31 mouse cellular contexts compared by ENCODE assay signal in genomic region chr15:63953256-63953655, GRCm38 (mm10). TPM values are rescaled to one million over a fixed set of nuclear protein-coding genes. Genes with fewer than 3 reads are reported as not detected.
DNase-seq lines count a peak whose midpoint lies in the region; ATAC-seq and TF ChIP-seq lines count a peak whose summit lies in the region.
"Had no signal": no experiment of that assay in that cellular context is flagged by ENCODE, and none has a peak within 500 bp of the region (broad histone marks: within the 10 kb centered on the region; RNA-seq: fewer than 3 reads in every experiment).

No protein-coding gene starts in this region.

- H3K4me1 ChIP-seq in forebrain, embryonic 14.5 days (ENCODE audit: control insufficient read depth, insufficient read depth, low read length), result no peaks in the 10 kb centered on the region
- H3K4me1 ChIP-seq in forebrain, embryonic 15.5 days, result no peaks in the 10 kb centered on the region
- no peaks in the 10 kb centered on the region for H3K4me1 ChIP-seq in lung, embryonic 14.5 days (ENCODE audit: insufficient read depth)
- H3K4me1 ChIP-seq: embryonic facial prominence, embryonic 12.5 days; limb, embryonic 15.5 days; liver, embryonic 13.5 days; neural tube, embryonic 13.5 days had no signal

- no peak overlapping the region for H3K4me3 ChIP-seq in forebrain, embryonic 14.5 days (ENCODE audit: low read depth, low read length)
- H3K4me3 ChIP-seq in forebrain, embryonic 15.5 days, result no peak overlapping the region
- no peak overlapping the region for H3K4me3 ChIP-seq in lung, embryonic 14.5 days (ENCODE audit: low read depth, low read length)
- H3K4me3 ChIP-seq: embryonic facial prominence, embryonic 12.5 days; left cerebral cortex, adult 2 months; limb, embryonic 15.5 days; liver, embryonic 13.5 days; myocyte; neural tube, embryonic 13.5 days had no signal

- ATAC-seq in forebrain, embryonic 14.5 days, result no peak
- ATAC-seq in forebrain, embryonic 15.5 days (replicated peaks), result no peak
- no peak for ATAC-seq in lung, embryonic 14.5 days (ENCODE audit: insufficient read depth)
- ATAC-seq: intestine, embryonic 16.5 days; midbrain, embryonic 16.5 days had no signal

- no peaks in the 10 kb centered on the region for H3K27me3 ChIP-seq in forebrain, embryonic 14.5 days (replicated peaks; ENCODE audit: control insufficient read depth, insufficient read depth, low read length)
- no peaks in the 10 kb centered on the region for H3K27me3 ChIP-seq in forebrain, embryonic 15.5 days
- H3K27me3 ChIP-seq in lung, embryonic 14.5 days (ENCODE audit: insufficient read depth, low read length), result no peaks in the 10 kb centered on the region
- H3K27me3 ChIP-seq: embryonic facial prominence, embryonic 12.5 days; limb, embryonic 15.5 days; liver, embryonic 13.5 days; neural tube, embryonic 13.5 days had no signal

- H3K9ac ChIP-seq in forebrain, embryonic 14.5 days (ENCODE audit: low read length), result no peak overlapping the region
- no peak overlapping the region for H3K9ac ChIP-seq in forebrain, embryonic 15.5 days (replicated peaks)
- no peak overlapping the region for H3K9ac ChIP-seq in lung, embryonic 14.5 days
- H3K9ac ChIP-seq: embryonic facial prominence, embryonic 12.5 days; limb, embryonic 15.5 days; liver, embryonic 13.5 days; neural tube, embryonic 13.5 days had no signal

- no peak overlapping the region for H3K27ac ChIP-seq in forebrain, embryonic 14.5 days (ENCODE audit: low read depth, low read length)
- no peak overlapping the region for H3K27ac ChIP-seq in forebrain, embryonic 15.5 days (replicated peaks)
- H3K27ac ChIP-seq in lung, embryonic 14.5 days (ENCODE audit: low read depth), result no peak overlapping the region
- H3K27ac ChIP-seq: embryonic facial prominence, embryonic 12.5 days; left cerebral cortex, adult 2 months; limb, embryonic 15.5 days; liver, embryonic 13.5 days; macrophage; neural tube, embryonic 13.5 days had no signal

- WGBS in forebrain, embryonic 14.5 days, result 69% methylated on average over 4 of the region's 4 CpGs
- 59% methylated on average over 4 of the region's 4 CpGs for WGBS in forebrain, embryonic 15.5 days
- 66% methylated on average over 4 of the region's 4 CpGs for WGBS in lung, embryonic 14.5 days

- H3K9me3 ChIP-seq in forebrain, embryonic 14.5 days (replicated peaks; ENCODE audit: control insufficient read depth, low read length), result no peaks in the 10 kb centered on the region
- no peaks in the 10 kb centered on the region for H3K9me3 ChIP-seq in forebrain, embryonic 15.5 days
- H3K9me3 ChIP-seq in lung, embryonic 14.5 days (ENCODE audit: low read depth, low read length), result no peaks in the 10 kb centered on the region
- H3K9me3 ChIP-seq: embryonic facial prominence, embryonic 12.5 days; limb, embryonic 15.5 days; liver, embryonic 13.5 days; neural tube, embryonic 13.5 days had no signal

- DNase-seq in forebrain, embryonic 14.5 days (ENCODE audit: low spot score), result peak; percentile 39
- DNase-seq in lung, embryonic 14.5 days, result peak; percentile 46
- DNase-seq in lung, postnatal 4 days, result no peak
- DNase-seq in 416B (ENCODE audit: low read depth), result peak; percentile 70
- peak; percentile 29 for DNase-seq in brain, adult 2 months (ENCODE audit: low read depth, low spot score)
- DNase-seq in thymus, postnatal 25 days, result no peak
- DNase-seq in spleen, adult 18-20 months, result no peak
- DNase-seq: adrenal gland, adult 2 months; adrenal gland, postnatal 36 days; cerebellum, adult 8-10 months; cerebellum, postnatal 36 days; gastrocnemius, postnatal 14 days; heart, postnatal 14 days; kidney, adult 9 months; kidney, postnatal 14 days; layer of hippocampus, adult 9-11 months; liver, embryonic 13.5 days; lung, adult 2 months; right cerebral cortex, postnatal 4 days had no signal

- H3K4me2 ChIP-seq in forebrain, embryonic 14.5 days (ENCODE audit: low read length), result no peak overlapping the region
- no peak overlapping the region for H3K4me2 ChIP-seq in forebrain, embryonic 15.5 days (replicated peaks)
- no peak overlapping the region for H3K4me2 ChIP-seq in lung, embryonic 14.5 days
- H3K4me2 ChIP-seq: embryonic facial prominence, embryonic 12.5 days; limb, embryonic 15.5 days; liver, embryonic 13.5 days; neural tube, embryonic 13.5 days had no signal

- no peaks in the 10 kb centered on the region for H3K36me3 ChIP-seq in forebrain, embryonic 14.5 days (ENCODE audit: control insufficient read depth, insufficient read depth, low read length)
- no peaks in the 10 kb centered on the region for H3K36me3 ChIP-seq in forebrain, embryonic 15.5 days
- 0 out of 2 replicates have a peak, but pooled peaks cover 4% of the 10 kb centered on the region for H3K36me3 ChIP-seq in lung, embryonic 14.5 days (ENCODE audit: insufficient read depth)
- H3K36me3 ChIP-seq: embryonic facial prominence, embryonic 12.5 days; limb, embryonic 15.5 days; neural tube, embryonic 13.5 days had no signal

- TF ChIP-seq CTCF in lung, embryonic 14.5 days (IDR thresholded peaks at IDR 0.05; ENCODE audit: low read depth), result no peak

RNA-seq across cellular contexts. Expression of gene Gsdmc4, which starts 41.2 kb away (rescaled TPM):
- not detected in 2 replicates for polyA plus RNA-seq in forebrain, embryonic 14.5 days (2014; fragmentation: Nextera tagmentation; extraction: Ambion mirVana)
- not detected in 2 replicates for polyA plus RNA-seq in forebrain, embryonic 15.5 days (2015; fragmentation: Nextera tagmentation; extraction: Ambion mirVana)
- 0.12 TPM in 1 of 2 replicates, not detected in the other for polyA plus RNA-seq in lung, embryonic 14.5 days (2014; fragmentation: Nextera tagmentation; extraction: Ambion mirVana)
- polyA plus RNA-seq: adrenal gland, adult 2 months; forebrain, embryonic 11.5 days; heart, embryonic 14.5 days; hindbrain, embryonic 11.5 days; limb, embryonic 15.5 days; liver, embryonic 13.5 days; macrophage; midbrain, embryonic 16.5 days; neural tube, embryonic 13.5 days had no signal

Comparison
In these comparisons a context has a peak if more than half of its experiments do, and no peak if none do; other contexts are left out.
1. DNase-seq: peak in forebrain, embryonic 14.5 days (single experiment), lung, embryonic 14.5 days (single experiment), 416B (single experiment) and brain, adult 2 months (single experiment); none in lung, postnatal 4 days (0 of 2), thymus, postnatal 25 days (single experiment) and spleen, adult 18-20 months (0 of 2).